ENCODE assay signal across 29 mouse cellular contexts in genomic region chr8:61913957-61914356, GRCm38 (mm10). TPM values are rescaled to one million over a fixed set of nuclear protein-coding genes. Genes with fewer than 3 reads are reported as not detected.
DNase-seq lines count a peak whose midpoint lies in the region; ATAC-seq and TF ChIP-seq lines count a peak whose summit lies in the region.
"Had no signal": no experiment of that assay in that cellular context is flagged by ENCODE, and none has a peak within 500 bp of the region (broad histone marks: within the 10 kb centered on the region; RNA-seq: fewer than 3 reads in every experiment).

No protein-coding gene starts in this region.

- H3K9ac ChIP-seq in heart, embryonic 16.5 days (ENCODE audit: low read length) = peak overlapping the region; percentile 20; the same call in 1 of the 2 replicates
- H3K9ac ChIP-seq: forebrain, embryonic 13.5 days; hindbrain, embryonic 15.5 days; limb, embryonic 15.5 days; liver, embryonic 13.5 days; midbrain, embryonic 15.5 days; neural tube, embryonic 12.5 days had no signal

- no peaks in the 10 kb centered on the region for H3K27me3 ChIP-seq in heart, embryonic 10.5 days (ENCODE audit: insufficient read depth, poor library complexity, severe bottlenecking)
- H3K27me3 ChIP-seq in heart, embryonic 16.5 days (ENCODE audit: control insufficient read depth, insufficient read depth, low read length) = no peaks in the 10 kb centered on the region
- H3K27me3 ChIP-seq in cerebellum, adult 2 months (ENCODE audit: control insufficient read depth, insufficient read depth, low read length) = no peaks in the 10 kb centered on the region
- H3K27me3 ChIP-seq: CH12.LX; forebrain, embryonic 13.5 days; hindbrain, embryonic 15.5 days; limb, embryonic 15.5 days; liver, embryonic 13.5 days; midbrain, embryonic 15.5 days; neural tube, embryonic 12.5 days had no signal

- WGBS in heart, embryonic 10.5 days = 62% methylated on average over 9 of the region's 9 CpGs
- 49% methylated on average over 9 of the region's 9 CpGs for WGBS in heart, embryonic 16.5 days
- WGBS in cerebellum, adult 2 months = 89% methylated on average over 9 of the region's 9 CpGs

- H3K4me2 ChIP-seq in heart, embryonic 16.5 days (ENCODE audit: low read depth, low read length) = peak overlapping the region; percentile 26
- H3K4me2 ChIP-seq: forebrain, embryonic 13.5 days; hindbrain, embryonic 15.5 days; limb, embryonic 15.5 days; liver, embryonic 13.5 days; midbrain, embryonic 15.5 days; neural tube, embryonic 12.5 days had no signal

- H3K4me3 ChIP-seq in heart, embryonic 10.5 days = no peak overlapping the region
- H3K4me3 ChIP-seq in heart, embryonic 16.5 days (ENCODE audit: low read length) = no peak overlapping the region
- no peak overlapping the region for H3K4me3 ChIP-seq in cerebellum, adult 2 months (replicated peaks; ENCODE audit: insufficient read depth, low read depth, low read length)
- H3K4me3 ChIP-seq: forebrain, embryonic 13.5 days; hindbrain, embryonic 15.5 days; limb, embryonic 10.5 days; limb, embryonic 15.5 days; liver, embryonic 13.5 days; midbrain, embryonic 15.5 days; neural tube, embryonic 12.5 days had no signal

- H3K9me3 ChIP-seq in heart, embryonic 10.5 days = no peaks in the 10 kb centered on the region
- no peaks in the 10 kb centered on the region for H3K9me3 ChIP-seq in heart, embryonic 16.5 days (replicated peaks; ENCODE audit: control insufficient read depth, low read length)
- H3K9me3 ChIP-seq: forebrain, embryonic 13.5 days; hindbrain, embryonic 15.5 days; limb, embryonic 10.5 days; limb, embryonic 15.5 days; liver, embryonic 13.5 days; midbrain, embryonic 15.5 days; neural tube, embryonic 12.5 days had no signal

- peak overlapping the region; percentile 44 for H3K27ac ChIP-seq in heart, embryonic 10.5 days
- peak overlapping the region; percentile 63 for H3K27ac ChIP-seq in heart, embryonic 16.5 days (ENCODE audit: low read length)
- H3K27ac ChIP-seq in cerebellum, adult 2 months (ENCODE audit: insufficient read depth, low read length) = no peak overlapping the region
- H3K27ac ChIP-seq: forebrain, embryonic 13.5 days; hindbrain, embryonic 15.5 days; limb, embryonic 10.5 days; limb, embryonic 15.5 days; liver, embryonic 13.5 days; midbrain, embryonic 15.5 days; neural tube, embryonic 12.5 days had no signal

- peaks cover 20% of the 10 kb centered on the region for H3K4me1 ChIP-seq in heart, embryonic 10.5 days
- H3K4me1 ChIP-seq in heart, embryonic 16.5 days (ENCODE audit: control insufficient read depth, insufficient read depth, low read length) = peaks cover 23% of the 10 kb centered on the region
- H3K4me1 ChIP-seq in cerebellum, adult 2 months (ENCODE audit: control insufficient read depth, insufficient read depth, low read length) = no peaks in the 10 kb centered on the region
- H3K4me1 ChIP-seq: forebrain, embryonic 13.5 days; hindbrain, embryonic 15.5 days; limb, embryonic 10.5 days; limb, embryonic 15.5 days; liver, embryonic 13.5 days; midbrain, embryonic 15.5 days; neural tube, embryonic 12.5 days had no signal

- H3K36me3 ChIP-seq in heart, embryonic 10.5 days = no peaks in the 10 kb centered on the region
- no peaks in the 10 kb centered on the region for H3K36me3 ChIP-seq in heart, embryonic 16.5 days (ENCODE audit: control insufficient read depth, insufficient read depth)
- H3K36me3 ChIP-seq: hindbrain, embryonic 15.5 days; limb, embryonic 10.5 days; limb, embryonic 15.5 days; liver, embryonic 13.5 days; midbrain, embryonic 15.5 days; neural tube, embryonic 12.5 days had no signal

- peak; percentile 15 for DNase-seq in gastrocnemius, adult 18-20 months (ENCODE audit: low spot score)
- no peak for DNase-seq in gastrocnemius, postnatal 4 days (ENCODE audit: low spot score in 2 of 2)
- DNase-seq in heart, embryonic 10.5 days (ENCODE audit: low spot score) = no peak
- no peak for DNase-seq in heart, postnatal 25 days (ENCODE audit: low spot score)
- no peak for DNase-seq in spleen, adult 18-20 months
- no peak for DNase-seq in cerebellum, adult 2 months
- DNase-seq: adrenal gland, adult 8-10 months; cerebellum, adult 8-10 months; cerebellum, postnatal 25 days; gastrocnemius, postnatal 36 days; kidney, adult 11 months; kidney, postnatal 14 days; layer of hippocampus, adult 9-11 months; liver, embryonic 13.5 days; lung, adult 2 months; lung, postnatal 10 days; right cerebral cortex, postnatal 4 days; thymus, postnatal 14 days had no signal

- TF ChIP-seq CTCF in cerebellum, adult 2 months (IDR thresholded peaks at IDR 0.05; ENCODE audit: borderline replicate concordance, insufficient read depth, low read depth, low read length) = no peak

- peak; percentile 32 for ATAC-seq in heart, embryonic 16.5 days (replicated peaks; ENCODE audit: extremely low read depth, insufficient read depth, low FRiP score)
- ATAC-seq: activated CD4-positive, CD25-positive, alpha-beta regulatory T cell, adult 4 months; forebrain, embryonic 13.5 days; inflammation-experienced regulatory T-cells, adult 6 months; midbrain, embryonic 15.5 days had no signal

- intact Hi-C loops in heart, postnatal 25 days (cut with DNase I) = no loop called here

- TF ChIP-seq POLR2A in cerebellum, adult 2 months (IDR thresholded peaks at IDR 0.05; ENCODE audit: borderline replicate concordance, insufficient read depth, low read length) = no peak

RNA-seq across cellular contexts. Expression of gene Palld, which starts 11.5 kb away (rescaled TPM):
- 10 to 100 TPM; 42.0 to 57.2 TPM for total RNA-seq in gastrocnemius, adult 18-20 months (2021)
- total RNA-seq in gastrocnemius, postnatal 4 days (2021) = 100 to 1,000 TPM; 151 to 156 TPM
- polyA plus RNA-seq in heart, embryonic 10.5 days (2016; fragmentation: Nextera tagmentation; extraction: Ambion mirVana) = 167 and 228 TPM in 2 replicates
- 100 to 1,000 TPM; 228 to 233 TPM for total RNA-seq in heart, postnatal 25 days (2021)
- polyA plus RNA-seq in heart, embryonic 16.5 days (2015; fragmentation: Nextera tagmentation; extraction: Ambion mirVana) = 189 and 190 TPM in 2 replicates
- 5.1 and 5.5 TPM in 2 replicates for polyA plus RNA-seq in cerebellum, adult 2 months (2012; rRNA removed)

RNA-seq across cellular contexts. Expression of gene Ddx60, which starts 13.9 kb away (rescaled TPM):
- under 1 TPM; 0.26 to 0.27 TPM for total RNA-seq in gastrocnemius, adult 18-20 months (2021)
- 1 to 10 TPM; 1.6 to 2.1 TPM for total RNA-seq in gastrocnemius, postnatal 4 days (2021)
- 0.57 and 2.0 TPM in 2 replicates for polyA plus RNA-seq in heart, embryonic 10.5 days (2016; fragmentation: Nextera tagmentation; extraction: Ambion mirVana)
- total RNA-seq in heart, postnatal 25 days (2021) = 1 to 10 TPM; 1.3 to 2.1 TPM
- 2.7 and 3.2 TPM in 2 replicates for polyA plus RNA-seq in heart, embryonic 16.5 days (2015; fragmentation: Nextera tagmentation; extraction: Ambion mirVana)
- 0.20 and 0.29 TPM in 2 replicates for polyA plus RNA-seq in cerebellum, adult 2 months (2012; rRNA removed)
- polyA plus RNA-seq: C2C12; limb, embryonic 10.5 days had no signal
